Comparison of ENCODE assay signal across 8 mouse cellular contexts in genomic region chr7:100590504-100590844, GRCm38 (mm10). TPM values are rescaled to one million over a fixed set of nuclear protein-coding genes. Genes with fewer than 3 reads are reported as not detected.
A peak's percentile ranks its signal among the peaks of the same experiment; 100 is the strongest.
DNase-seq lines count a peak whose midpoint lies in the region; ATAC-seq and TF ChIP-seq lines count a peak whose summit lies in the region.

No protein-coding gene starts in this region.

- peak overlapping the region; percentile 55 for H3K4me2 ChIP-seq in heart, embryonic 11.5 days
- no peak overlapping the region for H3K4me2 ChIP-seq in CH12.LX (ENCODE audit: insufficient read depth, low read depth, poor library complexity, severe bottlenecking)
- H3K4me2 ChIP-seq in forebrain, embryonic 15.5 days (replicated peaks): peak overlapping the region; percentile 65
- H3K4me2 ChIP-seq in liver, embryonic 16.5 days (ENCODE audit: low read depth, low read length): peak overlapping the region; percentile 78

- TF ChIP-seq POLR2A in CH12.LX (IDR thresholded peaks at IDR 0.05; ENCODE audit: low read depth, low read length): no peak

- H3K4me1 ChIP-seq in heart, embryonic 11.5 days (ENCODE audit: control insufficient read depth, insufficient read depth, low read length): no peaks in the 10 kb centered on the region
- peaks cover 2 to 15% of the 10 kb centered on the region in 2 experiments; a peak in 2 of 4 replicates for H3K4me1 ChIP-seq in CH12.LX (ENCODE audit: control insufficient read depth in 1 of 2, insufficient read depth in 2 of 2)
- peaks cover 3% of the 10 kb centered on the region; the same call in 1 of the 2 replicates for H3K4me1 ChIP-seq in forebrain, embryonic 15.5 days
- H3K4me1 ChIP-seq in liver, embryonic 16.5 days (ENCODE audit: control insufficient read depth, low read depth, low read length): peaks cover 9% of the 10 kb centered on the region

- no peaks in the 10 kb centered on the region for H3K36me3 ChIP-seq in heart, embryonic 11.5 days (ENCODE audit: control insufficient read depth, insufficient read depth, low read length)
- no peaks in the 10 kb centered on the region for H3K36me3 ChIP-seq in CH12.LX (replicated peaks in 1 of 2; ENCODE audit: control insufficient read depth in 1 of 2, insufficient read depth in 1 of 2, low read length in 1 of 2)
- no peaks in the 10 kb centered on the region for H3K36me3 ChIP-seq in forebrain, embryonic 15.5 days
- H3K36me3 ChIP-seq in liver, embryonic 16.5 days (ENCODE audit: control insufficient read depth, insufficient read depth): no peaks in the 10 kb centered on the region

- no peak for DNase-seq in heart, adult 11 months
- DNase-seq in CH12.LX (ENCODE audit: extremely low read depth): no peak
- DNase-seq in left cerebral cortex, postnatal 36 days (ENCODE audit: low spot score in 2 of 2): no peak
- DNase-seq in urinary bladder, adult 18-20 months (ENCODE audit: low spot score in 2 of 2): no peak
- no peak for DNase-seq in adrenal gland, adult 18-20 months (ENCODE audit: low spot score in 2 of 2)

- 48% methylated on average over 7 of the region's 7 CpGs for WGBS in heart, embryonic 11.5 days (ENCODE audit: insufficient replicate concordance)
- WGBS in forebrain, embryonic 15.5 days: 44% methylated on average over 7 of the region's 7 CpGs
- WGBS in liver, embryonic 16.5 days (ENCODE audit: insufficient replicate concordance): 35% methylated on average over 7 of the region's 7 CpGs

- intact Hi-C loops in left cerebral cortex, postnatal 36 days (cut with DNase I): loop anchor here (5.0 kb wide), 1 partner anchor 53 kb away; the partner anchor contains the start of gene Coa4

- no peak for TF ChIP-seq RAD21 in CH12.LX (IDR thresholded peaks at IDR 0.05; ENCODE audit: low read depth, low read length)

- in situ Hi-C loops in CH12.LX (cut with MboI; ENCODE audit: low pct_ligation_motif_present, low pct_unique_long_range_greater_than_20kb, low sequenced_read_pairs): no loop called here

- TF ChIP-seq EP300 in CH12.LX (IDR thresholded peaks at IDR 0.05; ENCODE audit: low read length): no peak; the same call in 1 of the 2 replicates

- H3K9me3 ChIP-seq in heart, embryonic 11.5 days (replicated peaks; ENCODE audit: control insufficient read depth, low read length): no peaks in the 10 kb centered on the region
- H3K9me3 ChIP-seq in CH12.LX (replicated peaks; ENCODE audit: low read length): no peaks in the 10 kb centered on the region
- H3K9me3 ChIP-seq in forebrain, embryonic 15.5 days: no peaks in the 10 kb centered on the region
- H3K9me3 ChIP-seq in liver, embryonic 16.5 days (replicated peaks; ENCODE audit: control insufficient read depth, low read length): no peaks in the 10 kb centered on the region

- dilution Hi-C loops in CH12.LX (cut with MboI; ENCODE audit: extremely low pct_ligation_motif_present, extremely low pct_unique_long_range_greater_than_20kb, low sequenced_read_pairs): no loop called here

- H3K9ac ChIP-seq in heart, embryonic 11.5 days (ENCODE audit: low read depth, low read length): peak overlapping the region; percentile 82
- H3K9ac ChIP-seq in CH12.LX (ENCODE audit: insufficient read depth, low read depth): no peak overlapping the region
- H3K9ac ChIP-seq in forebrain, embryonic 15.5 days (replicated peaks): peak overlapping the region; percentile 54
- peak overlapping the region; percentile 76 for H3K9ac ChIP-seq in liver, embryonic 16.5 days (ENCODE audit: low read depth, low read length)

- ATAC-seq in heart, embryonic 11.5 days (replicated peaks; ENCODE audit: insufficient number of reproducible peaks, low FRiP score, low TSS enrichment): 0 out of 2 replicates have a peak, but pooled peaks have one; percentile 8
- ATAC-seq in forebrain, embryonic 15.5 days (replicated peaks): peak; percentile 56
- no peak for ATAC-seq in liver, embryonic 16.5 days (ENCODE audit: low read depth)

- H3K4me3 ChIP-seq in heart, embryonic 11.5 days (ENCODE audit: low read depth, low read length): peak overlapping the region; percentile 55
- peak overlapping the region in 1 of 3 experiments; percentile 60 for H3K4me3 ChIP-seq in CH12.LX (replicated peaks in 1 of 3; ENCODE audit: low read depth in 2 of 3, low read length in 2 of 3, poor library complexity in 1 of 3)
- H3K4me3 ChIP-seq in forebrain, embryonic 15.5 days: peak overlapping the region; percentile 51
- H3K4me3 ChIP-seq in liver, embryonic 16.5 days (ENCODE audit: low read depth, low read length): peak overlapping the region; percentile 72

- no peaks in the 10 kb centered on the region for H3K27me3 ChIP-seq in heart, embryonic 11.5 days (ENCODE audit: control insufficient read depth, insufficient read depth, low read length)
- no peaks in the 10 kb centered on the region for H3K27me3 ChIP-seq in CH12.LX (replicated peaks)
- H3K27me3 ChIP-seq in forebrain, embryonic 15.5 days: no peaks in the 10 kb centered on the region
- H3K27me3 ChIP-seq in liver, embryonic 16.5 days (ENCODE audit: control insufficient read depth, insufficient read depth, low read depth, low read length): no peaks in the 10 kb centered on the region

- 0 out of 2 replicates have a peak, but pooled peaks cover 2% of the 10 kb centered on the region for H3K79me2 ChIP-seq in CH12.LX (replicated peaks; ENCODE audit: control insufficient read depth, extremely low read depth, insufficient read depth, poor library complexity, severe bottlenecking)

- no peak for TF ChIP-seq CTCF in CH12.LX (conservative IDR thresholded peaks at IDR 0.05 in 1 of 2, IDR thresholded peaks at IDR 0.05 in 1 of 2; ENCODE audit: low read depth in 2 of 2, low read length in 2 of 2)

- peak overlapping the region; percentile 90 for H3K27ac ChIP-seq in heart, embryonic 11.5 days (ENCODE audit: low read depth, low read length)
- H3K27ac ChIP-seq in CH12.LX (ENCODE audit: insufficient read depth, low read depth): no peak overlapping the region
- peak overlapping the region; percentile 86 for H3K27ac ChIP-seq in forebrain, embryonic 15.5 days (replicated peaks)
- peak overlapping the region; percentile 88 for H3K27ac ChIP-seq in liver, embryonic 16.5 days (ENCODE audit: low read length)

TF ChIP-seq in CH12.LX, 34 proteins besides CTCF, POLR2A, EP300 and RAD21:
- TF ChIP-seq ETS1 (conservative IDR thresholded peaks at IDR 0.05; ENCODE audit: low read depth, low read length) (no peak), BHLHE40 (IDR thresholded peaks at IDR 0.05; ENCODE audit: low read depth, low read length) (peak; percentile 65; the same call in 1 of the 2 replicates)

RNA-seq across cellular contexts. Expression of gene Rab6a, which starts 16.7 kb away (rescaled TPM):
- polyA plus RNA-seq in heart, embryonic 11.5 days (2014; fragmentation: Nextera tagmentation; extraction: Ambion mirVana): 115 and 128 TPM in 2 replicates
- total RNA-seq in CH12.LX (2012; rRNA removed) (11.1 and 12.0 TPM in 2 replicates), CH12.LX (2014; rRNA removed) (30.7 and 35.2 TPM in 2 replicates)
- polyA plus RNA-seq in CH12.LX (2012; ENCODE audit: insufficient read length, low read depth): 23.2 and 30.7 TPM in 2 replicates
- 194 and 207 TPM in 2 replicates for polyA plus RNA-seq in forebrain, embryonic 15.5 days (2015; fragmentation: Nextera tagmentation; extraction: Ambion mirVana)
- 30.8 and 34.9 TPM in 2 replicates for polyA plus RNA-seq in liver, embryonic 16.5 days (2015; fragmentation: Nextera tagmentation; extraction: Ambion mirVana)
- total RNA-seq in left cerebral cortex, postnatal 36 days (2021): 100 to 1,000 TPM; 395 to 423 TPM
- total RNA-seq in adrenal gland, adult 18-20 months (2021): 10 to 100 TPM; 81.1 to 81.4 TPM

RNA-seq across cellular contexts. Expression of gene Mrpl48, which starts 17.6 kb away (rescaled TPM):
- 76.9 and 77.3 TPM in 2 replicates for polyA plus RNA-seq in heart, embryonic 11.5 days (2014; fragmentation: Nextera tagmentation; extraction: Ambion mirVana)
- total RNA-seq in CH12.LX (2012; rRNA removed): 39.1 and 42.5 TPM in 2 replicates
- total RNA-seq in CH12.LX (2014; rRNA removed): 99.4 and 104 TPM in 2 replicates
- polyA plus RNA-seq in CH12.LX (2012; ENCODE audit: insufficient read length, low read depth): 98.5 and 110 TPM in 2 replicates
- polyA plus RNA-seq in forebrain, embryonic 15.5 days (2015; fragmentation: Nextera tagmentation; extraction: Ambion mirVana): 74.9 and 76.3 TPM in 2 replicates
- 37.4 and 38.8 TPM in 2 replicates for polyA plus RNA-seq in liver, embryonic 16.5 days (2015; fragmentation: Nextera tagmentation; extraction: Ambion mirVana)
- 10 to 100 TPM; 65.4 to 75.2 TPM for total RNA-seq in left cerebral cortex, postnatal 36 days (2021)
- total RNA-seq in adrenal gland, adult 18-20 months (2021): 10 to 100 TPM; 53.7 to 73.3 TPM

RNA-seq across cellular contexts. Expression of gene Coa4, which starts 53.6 kb away (rescaled TPM):
- polyA plus RNA-seq in heart, embryonic 11.5 days (2014; fragmentation: Nextera tagmentation; extraction: Ambion mirVana): 24.4 and 27.0 TPM in 2 replicates
- 22.9 and 25.5 TPM in 2 replicates for total RNA-seq in CH12.LX (2012; rRNA removed)
- 20.3 and 24.1 TPM in 2 replicates for total RNA-seq in CH12.LX (2014; rRNA removed)
- 22.0 and 24.1 TPM in 2 replicates for polyA plus RNA-seq in CH12.LX (2012; ENCODE audit: insufficient read length, low read depth)
- polyA plus RNA-seq in forebrain, embryonic 15.5 days (2015; fragmentation: Nextera tagmentation; extraction: Ambion mirVana): 14.1 and 14.9 TPM in 2 replicates
- 10.7 and 13.1 TPM in 2 replicates for polyA plus RNA-seq in liver, embryonic 16.5 days (2015; fragmentation: Nextera tagmentation; extraction: Ambion mirVana)
- 10 to 100 TPM in 1 of 2 experiments, 1 to 10 TPM in 1; 8.5 to 10.8 TPM for total RNA-seq in left cerebral cortex, postnatal 36 days (2021)
- 10 to 100 TPM in 1 of 2 experiments, 1 to 10 TPM in 1; 8.6 to 13.2 TPM for total RNA-seq in adrenal gland, adult 18-20 months (2021)
